Mouse (Mus musculus) CH12.LX (cell line): Measurements from ENCODE around the gene 4930556J24Rik.

Source experiments
- CTCF ChIP-seq, 2 experiments: IDR thresholded peaks in 1 of 2; conservative IDR thresholded peaks in 1 of 2; 2 replicates each; pipeline ENCODE4 v1.5.1; 2011 to 2012; ENCODE audit warnings: low read depth in 2 of 2, low read length in 2 of 2, improper control_type of control experiment in 1 of 2, inconsistent platforms in 1 of 2, mild to moderate bottlenecking in 1 of 2, moderate library complexity in 1 of 2
- POLR2A ChIP-seq: IDR thresholded peaks from 2 replicates; pipeline ENCODE4 v1.6.1; 2011; ENCODE audit warnings: low read depth, mild to moderate bottlenecking, improper control_type of control experiment, low read length
- ZC3H11A ChIP-seq: IDR thresholded peaks from 2 replicates; pipeline ENCODE4 v1.6.1; 2012; ENCODE audit warnings: low read depth, mild to moderate bottlenecking, inconsistent platforms, low read length, improper control_type of control experiment

- TF ChIP-seq CTCF (conservative IDR thresholded peaks at IDR 0.05 in 1 of 2, IDR thresholded peaks at IDR 0.05 in 1 of 2; ENCODE audit: low read depth in 2 of 2, low read length in 2 of 2) (peak in 1 of 2 experiments; percentile 27; a peak in 1 of 4 replicates), ZC3H11A (no peak), POLR2A (peak; percentile 79)
Observed at GRCm38 (mm10) chr11:3963610-3964415, 12.8 kb downstream of the 4930556J24Rik start, which contains the start of gene Pes1.
